Mouse (Mus musculus) lung, postnatal 0 days (tissue): ENCODE data around the gene Ppargc1a. TPM values are rescaled to one million over a fixed set of nuclear protein-coding genes. Genes with fewer than 3 reads are reported as not detected.

Experiments
- ATAC-seq: fragments of 200-750 bp; cut with Nextera tagmentation; 2 replicates; pipeline ENCODE4 v1.8.0; 2017; ENCODE audit warnings: moderate library complexity
- DNase-seq: peaks from one replicate; pipeline ENCODE4 v3.0.0-alpha.2; 2016; ENCODE audit warnings: low spot score
- H3K27ac ChIP-seq: fragments of 300-500 bp; sonication (generic); 2 replicates; pipeline ENCODE4 v1.5.1; 2014; ENCODE audit warnings: antibody characterized with exemption, mild to moderate bottlenecking, low read length, mixed read lengths
- H3K27me3 ChIP-seq: fragments of 300-500 bp; sonication (generic); replicated peaks from 2 replicates; pipeline ENCODE4 v1.6.1; 2014; ENCODE audit warnings: low read length, mixed read lengths; ENCODE audit not compliant: insufficient read depth
- H3K36me3 ChIP-seq: fragments of 300-500 bp; sonication (generic); 2 replicates; pipeline ENCODE4 v1.6.1; 2014; ENCODE audit warnings: low read length, mixed read lengths; ENCODE audit not compliant: insufficient read depth
- H3K4me1 ChIP-seq: fragments of 300-500 bp; sonication (generic); 2 replicates; pipeline ENCODE4 v1.6.1; 2014; ENCODE audit warnings: antibody characterized with exemption, low read depth, low read length, mixed read lengths; ENCODE audit not compliant: insufficient read depth
- H3K4me2 ChIP-seq: fragments of 300-500 bp; sonication (generic); replicated peaks from 2 replicates; pipeline ENCODE4 v1.6.1; 2014; ENCODE audit warnings: low read depth, mild to moderate bottlenecking, low read length, moderate library complexity, mixed read lengths
- H3K4me3 ChIP-seq: fragments of 300-500 bp; sonication (generic); 2 replicates; pipeline ENCODE4 v1.5.1; 2014; ENCODE audit warnings: low read depth, low read length
- H3K9ac ChIP-seq: fragments of 300-500 bp; sonication (generic); replicated peaks from 2 replicates; pipeline ENCODE4 v1.6.1; 2014; ENCODE audit warnings: low read depth, mild to moderate bottlenecking
- H3K9me3 ChIP-seq: fragments of 300-500 bp; sonication (generic); 2 replicates; pipeline ENCODE4 v1.6.1; 2016; ENCODE audit warnings: low read length, mixed read lengths
- CTCF ChIP-seq: IDR thresholded peaks from 2 replicates; pipeline ENCODE4 v1.5.1; 2016; ENCODE audit warnings: antibody characterized with exemption, mild to moderate bottlenecking
- EP300 ChIP-seq: IDR thresholded peaks from 2 replicates; pipeline ENCODE4 v1.6.1; 2016; ENCODE audit warnings: antibody characterized with exemption, mild to moderate bottlenecking, control low read depth
- WGBS: fragments of 180-500 bp; shearing (Covaris S2); extraction: QIAGEN DNeasy Blood & Tissue Kit; methylation state at CpG from one replicate; pipeline ENCODE4 v1.1.7; 2014; 5-methylcytosine and 5-hydroxymethylcytosine counted together
- polyA plus RNA-seq: library from polyadenylated mRNA; unstranded; fragments of >200 nt; fragmentation: Nextera tagmentation; extraction: Ambion mirVana; gene quantifications from 2 replicates; pipeline ENCODE4 v1.2.1, GENCODE M21; 2015

Ppargc1a gene
- polyA plus RNA-seq, 1 experiment from 2014 or later = 4.8 TPM

- no peaks in the 10 kb centered on the region for H3K4me1 ChIP-seq
- TF ChIP-seq CTCF = no peak
- no peak for TF ChIP-seq EP300
- no peak for ATAC-seq
- WGBS = 56% methylated on average over 2 of the region's 2 CpGs
- no peaks in the 10 kb centered on the region for H3K36me3 ChIP-seq
- no peak overlapping the region for H3K4me2 ChIP-seq
- H3K9me3 ChIP-seq = no peaks in the 10 kb centered on the region
- H3K27ac ChIP-seq = no peak overlapping the region
- H3K9ac ChIP-seq = no peak overlapping the region
- no peak for DNase-seq
- no peaks in the 10 kb centered on the region for H3K27me3 ChIP-seq
- no peak overlapping the region for H3K4me3 ChIP-seq
These were observed 152.1 kb downstream of the Ppargc1a start for GRCm38 (mm10) chr5:51415456-51415855.

DNA sequence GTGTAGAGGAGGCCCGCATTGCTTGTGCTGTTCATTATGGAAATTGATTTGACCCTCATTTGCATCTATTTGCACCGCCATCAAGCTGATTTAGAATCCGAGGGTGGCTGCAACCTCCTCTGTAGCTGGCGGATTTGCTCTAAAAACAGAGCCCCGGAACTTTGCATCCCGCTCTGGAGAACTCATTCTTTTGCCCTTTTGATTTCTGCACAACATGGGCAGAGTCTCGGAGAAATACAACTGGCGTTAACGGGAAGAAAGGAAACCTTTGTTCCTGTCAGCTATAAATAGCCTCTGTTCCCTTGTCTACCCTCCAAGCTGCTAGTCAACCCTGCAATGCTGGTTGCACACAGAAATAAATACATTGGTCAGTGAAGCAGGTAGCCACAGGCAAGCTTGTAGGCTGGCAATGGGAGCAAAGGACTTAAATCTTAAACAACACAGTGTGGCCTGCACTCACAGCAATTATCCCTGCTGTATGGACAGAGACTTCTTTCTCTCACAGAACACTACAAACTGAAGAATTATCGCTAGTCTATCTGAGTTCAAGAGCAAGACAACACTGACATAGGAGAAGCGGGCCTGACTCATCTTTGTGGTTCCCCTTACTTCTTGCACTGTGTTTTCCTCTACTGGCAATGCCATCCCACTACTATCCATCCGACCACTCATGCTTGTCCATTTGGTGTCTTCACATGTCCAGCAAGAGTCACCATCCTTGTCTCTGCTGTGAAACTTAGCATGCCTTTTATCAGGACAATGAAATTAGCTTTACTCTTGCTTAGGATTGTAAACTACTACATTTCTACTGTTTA lies 155.0 kb downstream of the Ppargc1a start:
- no peak for DNase-seq
- ATAC-seq = no peak

DNA sequence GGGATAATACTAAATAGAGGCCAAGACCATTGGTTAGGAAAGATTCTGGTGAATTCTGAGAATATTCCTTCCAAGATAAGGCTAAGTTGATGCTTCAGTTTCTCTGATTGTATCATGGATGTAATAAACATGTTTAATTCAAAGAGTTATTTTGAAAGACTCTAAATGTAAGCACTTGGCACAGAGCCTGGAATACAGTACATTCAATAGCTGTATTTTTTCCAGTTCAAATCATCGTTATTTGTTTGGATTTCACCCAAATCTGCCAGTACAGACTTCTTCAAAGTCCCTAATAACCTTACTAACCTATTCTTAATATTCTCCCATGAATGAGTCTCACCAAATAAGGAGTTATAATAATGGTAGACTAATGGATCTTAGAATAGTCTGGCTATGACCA lies 157.5 kb downstream of the Ppargc1a start:
- Histone ChIP-seq H3K4me1 (no peaks in the 10 kb centered on the region), H3K4me3 (no peak overlapping the region), H3K9ac (no peak overlapping the region), H3K9me3 (no peaks in the 10 kb centered on the region), H3K4me2 (no peak overlapping the region), H3K27me3 (no peaks in the 10 kb centered on the region), H3K36me3 (no peaks in the 10 kb centered on the region), H3K27ac (no peak overlapping the region)
- TF ChIP-seq CTCF (no peak), EP300 (no peak)
- ATAC-seq (no peak), DNase-seq (no peak)
- WGBS = 59% methylated on average over 1 of the region's 1 CpGs

More for the DNA sequence above, 155.0 kb downstream of the Ppargc1a start:
- no peak overlapping the region for H3K4me2 ChIP-seq
- H3K27me3 ChIP-seq = no peaks in the 10 kb centered on the region
- no peaks in the 10 kb centered on the region for H3K9me3 ChIP-seq
- H3K27ac ChIP-seq = no peak overlapping the region
- TF ChIP-seq CTCF = no peak
- TF ChIP-seq EP300 = no peak
- no peak overlapping the region for H3K4me3 ChIP-seq
- WGBS = 53% methylated on average over 12 of the region's 12 CpGs
- no peak overlapping the region for H3K9ac ChIP-seq
- no peaks in the 10 kb centered on the region for H3K4me1 ChIP-seq
- no peaks in the 10 kb centered on the region for H3K36me3 ChIP-seq

DNA sequence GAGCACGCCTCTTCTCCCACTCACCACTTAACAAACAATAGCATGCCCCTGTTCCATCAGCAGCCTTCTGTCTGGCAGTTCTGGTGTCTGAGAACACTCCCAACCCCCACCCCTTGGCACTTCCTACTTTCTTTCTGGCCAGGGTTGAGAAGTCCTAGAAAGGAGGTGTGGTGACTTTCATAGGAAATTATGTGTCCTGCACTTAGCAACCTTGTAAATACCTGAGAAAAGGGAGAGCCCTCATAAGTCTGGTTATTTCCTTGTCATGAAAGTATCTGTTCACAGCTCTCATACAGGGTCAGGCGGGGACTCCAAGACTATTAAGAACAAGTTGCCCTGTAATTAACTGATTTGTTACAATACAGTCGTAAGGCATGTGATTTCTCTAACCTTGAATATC lies 161.1 kb downstream of the Ppargc1a start:
- Histone ChIP-seq H3K4me2 (no peak overlapping the region), H3K27me3 (no peaks in the 10 kb centered on the region), H3K9ac (no peak overlapping the region), H3K4me3 (no peak overlapping the region), H3K36me3 (no peaks in the 10 kb centered on the region), H3K4me1 (no peaks in the 10 kb centered on the region), H3K9me3 (no peaks in the 10 kb centered on the region), H3K27ac (no peak overlapping the region)
- DNase-seq = peak; percentile 18
- peak; percentile 38; the same call in 1 of the 2 replicates for ATAC-seq
- TF ChIP-seq CTCF = no peak
- TF ChIP-seq EP300 = 0 out of 2 replicates have a peak, but pooled peaks have one; percentile 12
- 53% methylated on average over 3 of the region's 3 CpGs for WGBS
